Mouse (Mus musculus) limb, embryonic 14.5 days (tissue): ENCODE measurements around the gene Sptbn1. TPM values are rescaled to one million over a fixed set of nuclear protein-coding genes. Genes with fewer than 3 reads are reported as not detected.

ENCODE experiments used
- ATAC-seq: fragments of 200-750 bp; cut with Nextera tagmentation; 2 replicates; pipeline ENCODE4 v1.8.0; 2017; ENCODE audit warnings: low read depth, moderate number of reproducible peaks, moderate TSS enrichment; ENCODE audit not compliant: low FRiP score
- DNase-seq: peaks from one replicate; pipeline ENCODE4 v3.0.0-alpha.2; 2015; ENCODE audit warnings: low spot score
- H3K27ac ChIP-seq: fragments of 300-500 bp; sonication (generic); replicated peaks from 2 replicates; pipeline ENCODE4 v1.5.1; 2014; ENCODE audit warnings: low read depth, mild to moderate bottlenecking, low read length, moderate library complexity, mixed read lengths
- H3K27me3 ChIP-seq: fragments of 300-500 bp; sonication (generic); 2 replicates; pipeline ENCODE4 v1.6.1; 2014; ENCODE audit warnings: low read length, mixed read lengths; ENCODE audit not compliant: control insufficient read depth, insufficient read depth
- H3K36me3 ChIP-seq: fragments of 300-500 bp; sonication (generic); 2 replicates; pipeline ENCODE4 v1.6.1; 2014; ENCODE audit warnings: mild to moderate bottlenecking, low read length, moderate library complexity, mixed read lengths; ENCODE audit not compliant: control insufficient read depth, insufficient read depth
- H3K4me1 ChIP-seq: fragments of 300-500 bp; sonication (generic); 2 replicates; pipeline ENCODE4 v1.6.1; 2014; ENCODE audit warnings: antibody characterized with exemption, low read length, mixed read lengths; ENCODE audit not compliant: control insufficient read depth, insufficient read depth
- H3K4me2 ChIP-seq: fragments of 300-500 bp; sonication (generic); replicated peaks from 2 replicates; pipeline ENCODE4 v1.6.1; 2014; ENCODE audit warnings: low read depth, mild to moderate bottlenecking, low read length, moderate library complexity; ENCODE audit not compliant: severe bottlenecking
- H3K4me3 ChIP-seq: fragments of 300-500 bp; sonication (generic); replicated peaks from 2 replicates; pipeline ENCODE4 v1.5.1; 2014; ENCODE audit warnings: low read length
- H3K9ac ChIP-seq: fragments of 300-500 bp; sonication (generic); 2 replicates; pipeline ENCODE4 v1.6.1; 2014; ENCODE audit warnings: mild to moderate bottlenecking, low read depth, low read length, moderate library complexity; ENCODE audit not compliant: severe bottlenecking
- H3K9me3 ChIP-seq: fragments of 300-500 bp; sonication (generic); 2 replicates; pipeline ENCODE4 v1.6.1; 2016; ENCODE audit warnings: low read length; ENCODE audit not compliant: control insufficient read depth
- POLR2A ChIP-seq: fragments of 200-500 bp; IDR thresholded peaks from 2 replicates; pipeline ENCODE4 v1.8.0; 2012; ENCODE audit warnings: inconsistent platforms, mild to moderate bottlenecking, moderate library complexity, borderline replicate concordance; ENCODE audit not compliant: insufficient read depth, insufficient read length; ENCODE audit errors: extremely low read depth
- WGBS: fragments of 180-500 bp; shearing (Covaris S2); extraction: QIAGEN DNeasy Blood & Tissue Kit; methylation state at CpG from one replicate; pipeline ENCODE4 v1.1.7; 2014; 5-methylcytosine and 5-hydroxymethylcytosine counted together
- polyA plus RNA-seq, 2 experiments: library from polyadenylated mRNA; depleted of rRNA in 1 of 2; stranded (reverse) in 1 of 2; unstranded in 1 of 2; fragments of >200 nt; fragmentation: Nextera tagmentation in 1 of 2; extraction: Ambion mirVana in 1 of 2; gene quantifications; 2 replicates each; pipeline versions ENCODE4 v1.2.1 to v1.2.3; 2012 to 2014

Sptbn1 gene
- polyA plus RNA-seq, 2 experiments, result 101 to 120 TPM

GRCm38 (mm10) chr11:30211663-30212416, 56.1 kb downstream of the Sptbn1 start:
- 45% methylated on average over 5 of the region's 5 CpGs for WGBS
- Histone ChIP-seq H3K4me3 (no peak overlapping the region), H3K27ac (no peak overlapping the region; the same call in 1 of the 2 replicates), H3K4me2 (no peak overlapping the region), H3K9me3 (no peaks in the 10 kb centered on the region), H3K36me3 (peaks cover 6% of the 10 kb centered on the region), H3K27me3 (no peaks in the 10 kb centered on the region), H3K9ac (no peak overlapping the region), H3K4me1 (peaks cover 35% of the 10 kb centered on the region)
- no peak for TF ChIP-seq POLR2A
- no peak for ATAC-seq
- peak; percentile 64 for DNase-seq

DNA sequence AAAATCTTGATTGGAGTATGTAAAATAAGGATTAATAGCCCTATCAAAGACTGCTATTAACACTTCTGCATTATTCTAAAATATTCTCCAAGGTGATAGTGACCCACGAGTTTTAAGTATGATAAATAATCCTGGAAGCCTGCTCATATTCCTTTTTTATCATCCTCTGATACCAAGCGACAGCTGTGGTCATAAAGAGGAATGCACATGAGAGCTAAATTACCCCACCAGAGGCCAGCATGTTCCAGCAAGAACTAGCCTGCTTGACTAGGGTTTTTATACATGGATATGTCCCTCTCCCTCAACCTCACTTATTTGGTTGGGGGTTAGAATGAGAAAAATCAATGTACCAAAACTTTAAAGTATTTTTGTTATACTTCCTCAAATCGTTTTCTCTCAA, 56.8 kb downstream of the Sptbn1 start:
- no peak for TF ChIP-seq POLR2A
- 40% methylated on average over 3 of the region's 3 CpGs for WGBS
- Histone ChIP-seq H3K4me3 (no peak overlapping the region), H3K36me3 (0 out of 2 replicates have a peak, but pooled peaks cover 3% of the 10 kb centered on the region), H3K4me1 (peaks cover 35% of the 10 kb centered on the region), H3K9ac (no peak overlapping the region), H3K27ac (no peak overlapping the region), H3K9me3 (no peaks in the 10 kb centered on the region), H3K4me2 (no peak overlapping the region), H3K27me3 (no peaks in the 10 kb centered on the region)
- ATAC-seq (no peak), DNase-seq (no peak)

- Histone ChIP-seq H3K4me3 (no peak overlapping the region), H3K27ac (no peak overlapping the region), H3K27me3 (no peaks in the 10 kb centered on the region), H3K36me3 (0 out of 2 replicates have a peak, but pooled peaks cover 3% of the 10 kb centered on the region), H3K9me3 (no peaks in the 10 kb centered on the region), H3K4me1 (peaks cover 35% of the 10 kb centered on the region), H3K9ac (no peak overlapping the region), H3K4me2 (no peak overlapping the region)
- no peak for ATAC-seq
- 68% methylated on average over 6 of the region's 6 CpGs for WGBS
- no peak for TF ChIP-seq POLR2A
- no peak for DNase-seq
Measured at GRCm38 (mm10) chr11:30210100-30210811, 57.7 kb downstream of the Sptbn1 start.

DNA sequence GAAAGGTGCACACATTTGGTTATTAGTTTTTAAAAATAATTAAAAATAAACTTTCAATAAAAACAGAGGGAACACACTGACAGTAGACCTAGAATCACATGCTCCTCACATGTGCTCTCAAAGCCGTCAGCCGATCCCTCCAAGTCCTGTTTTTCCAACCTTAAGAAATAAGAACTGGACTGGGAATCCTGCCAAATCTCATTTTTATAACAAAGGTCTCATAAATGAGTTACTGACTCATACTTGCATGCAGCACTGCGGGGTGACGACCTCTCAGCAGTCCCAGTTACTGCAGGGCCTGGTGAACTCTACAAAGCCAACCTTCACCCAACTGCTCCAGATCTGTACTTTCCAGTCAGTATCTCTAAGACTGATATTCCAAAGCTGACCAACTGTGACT, 58.5 kb downstream of the Sptbn1 start:
- H3K36me3 ChIP-seq, result 0 out of 2 replicates have a peak, but pooled peaks cover 3% of the 10 kb centered on the region
- 0 out of 2 replicates have a peak overlapping the region, but pooled peaks have one; percentile 22 for H3K27ac ChIP-seq
- no peak overlapping the region for H3K9ac ChIP-seq
- DNase-seq, result peak; percentile 86
- no peaks in the 10 kb centered on the region for H3K27me3 ChIP-seq
- no peaks in the 10 kb centered on the region for H3K9me3 ChIP-seq
- no peak overlapping the region for H3K4me2 ChIP-seq
- peak; percentile 69 for ATAC-seq
- no peak overlapping the region for H3K4me3 ChIP-seq
- peaks cover 35% of the 10 kb centered on the region for H3K4me1 ChIP-seq
- TF ChIP-seq POLR2A, result no peak
- 11% methylated on average over 4 of the region's 4 CpGs for WGBS

DNA sequence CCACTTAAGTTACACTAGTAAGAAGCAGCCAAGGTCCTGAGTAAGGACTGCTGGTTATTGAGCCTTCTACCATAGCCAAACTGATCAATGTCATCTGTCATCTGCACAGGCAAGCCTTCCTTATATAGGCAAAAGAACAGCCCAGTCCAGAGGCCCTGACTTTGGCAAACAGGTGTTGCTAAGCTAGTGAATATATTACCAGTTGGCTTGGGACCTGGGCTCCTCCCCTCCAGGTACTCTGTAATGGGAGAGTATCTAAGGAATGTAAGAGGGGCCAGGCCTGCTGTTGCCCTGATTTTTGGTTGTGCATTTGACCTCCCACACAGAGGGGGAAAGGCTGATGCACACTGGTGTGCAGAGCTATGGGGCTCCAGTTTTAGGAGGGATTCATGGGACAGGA, 63.6 kb downstream of the Sptbn1 start:
- ATAC-seq, result no peak
- Histone ChIP-seq H3K36me3 (peaks cover 4% of the 10 kb centered on the region; the same call in 1 of the 2 replicates), H3K4me2 (no peak overlapping the region), H3K4me3 (no peak overlapping the region), H3K4me1 (peaks cover 6% of the 10 kb centered on the region), H3K27ac (no peak overlapping the region), H3K9ac (no peak overlapping the region), H3K27me3 (no peaks in the 10 kb centered on the region), H3K9me3 (no peaks in the 10 kb centered on the region)
- DNase-seq, result no peak
- TF ChIP-seq POLR2A, result no peak
